Mouse (Mus musculus) stomach, postnatal 0 days (tissue): ENCODE measurements around the gene Pmch. TPM values are rescaled to one million over a fixed set of nuclear protein-coding genes. Genes with fewer than 3 reads are reported as not detected.

Source experiments
- ATAC-seq: fragments of 200-750 bp; cut with Nextera tagmentation; 2 replicates; pipeline ENCODE4 v1.8.0; 2017; ENCODE audit not compliant: low FRiP score, low TSS enrichment
- DNase-seq: peaks from one replicate; pipeline ENCODE4 v3.0.0-alpha.2; 2016; ENCODE audit warnings: low spot score
- H3K27ac ChIP-seq: fragments of 300-500 bp; sonication (generic); replicated peaks from 2 replicates; pipeline ENCODE4 v1.5.1; 2014; ENCODE audit warnings: mild to moderate bottlenecking, control low read depth
- H3K27me3 ChIP-seq: fragments of 300-500 bp; sonication (generic); 2 replicates; pipeline ENCODE4 v1.6.1; 2014; ENCODE audit warnings: low read length; ENCODE audit not compliant: control insufficient read depth, insufficient read depth
- H3K36me3 ChIP-seq: fragments of 300-500 bp; sonication (generic); 2 replicates; pipeline ENCODE4 v1.6.1; 2014; ENCODE audit warnings: low read length, mixed read lengths; ENCODE audit not compliant: control insufficient read depth, insufficient read depth
- H3K4me1 ChIP-seq: fragments of 300-500 bp; sonication (generic); replicated peaks from 2 replicates; pipeline ENCODE4 v1.6.1; 2014; ENCODE audit warnings: antibody characterized with exemption; ENCODE audit not compliant: control insufficient read depth, insufficient read depth
- H3K4me2 ChIP-seq: fragments of 300-500 bp; sonication (generic); replicated peaks from 2 replicates; pipeline ENCODE4 v1.6.1; 2014; ENCODE audit warnings: low read depth, mild to moderate bottlenecking, control low read depth, moderate library complexity
- H3K4me3 ChIP-seq: fragments of 300-500 bp; sonication (generic); 2 replicates; pipeline ENCODE4 v1.5.1; 2014; ENCODE audit warnings: low read depth, low read length, control low read depth
- H3K9ac ChIP-seq: fragments of 300-500 bp; sonication (generic); 2 replicates; pipeline ENCODE4 v1.6.1; 2014; ENCODE audit warnings: mild to moderate bottlenecking, low read length, control low read depth, mixed read lengths
- H3K9me3 ChIP-seq: fragments of 300-500 bp; sonication (generic); 2 replicates; pipeline ENCODE4 v1.6.1; 2016; ENCODE audit warnings: low read length; ENCODE audit not compliant: control insufficient read depth
- CTCF ChIP-seq: IDR thresholded peaks from 2 replicates; pipeline ENCODE4 v1.5.1; 2016; ENCODE audit warnings: antibody characterized with exemption, low read depth, mild to moderate bottlenecking, moderate library complexity
- EP300 ChIP-seq: optimal IDR thresholded peaks from 2 replicates; pipeline ENCODE3; 2016; ENCODE audit warnings: antibody characterized with exemption
- WGBS: fragments of 180-500 bp; shearing (Covaris S2); extraction: QIAGEN DNeasy Blood & Tissue Kit; methylation state at CpG from one replicate; pipeline ENCODE4 v1.1.7; 2014; 5-methylcytosine and 5-hydroxymethylcytosine counted together
- polyA plus RNA-seq: library from polyadenylated mRNA; unstranded; fragments of >200 nt; fragmentation: Nextera tagmentation; extraction: Ambion mirVana; gene quantifications from 2 replicates; pipeline ENCODE4 v1.2.1, GENCODE M21; 2015

Pmch gene
- not detected in 2 replicates for polyA plus RNA-seq

GRCm38 (mm10) chr10:88090772-88091171 lies at the start of gene Pmch:
Gene Pmch (plus strand): TSS chr10:88091072.
- H3K4me3 ChIP-seq, result no peak within 1 kb of the TSS
- H3K27ac ChIP-seq, result no peak within 1 kb of the TSS
- ATAC-seq (no peak), DNase-seq (no peak)
- no peak within 1 kb of the TSS for H3K9ac ChIP-seq
- TF ChIP-seq EP300, result no peak
- TF ChIP-seq CTCF, result no peak
- no peak within 1 kb of the TSS for H3K4me2 ChIP-seq
- H3K27me3 ChIP-seq, result no peaks in the 10 kb centered on the region
- WGBS, result 59% methylated on average over 5 of the region's 5 CpGs
- no peaks in the 10 kb centered on the region for H3K9me3 ChIP-seq
- no peaks in the 10 kb centered on the region for H3K4me1 ChIP-seq
- no peaks in the 10 kb centered on the region for H3K36me3 ChIP-seq

DNA sequence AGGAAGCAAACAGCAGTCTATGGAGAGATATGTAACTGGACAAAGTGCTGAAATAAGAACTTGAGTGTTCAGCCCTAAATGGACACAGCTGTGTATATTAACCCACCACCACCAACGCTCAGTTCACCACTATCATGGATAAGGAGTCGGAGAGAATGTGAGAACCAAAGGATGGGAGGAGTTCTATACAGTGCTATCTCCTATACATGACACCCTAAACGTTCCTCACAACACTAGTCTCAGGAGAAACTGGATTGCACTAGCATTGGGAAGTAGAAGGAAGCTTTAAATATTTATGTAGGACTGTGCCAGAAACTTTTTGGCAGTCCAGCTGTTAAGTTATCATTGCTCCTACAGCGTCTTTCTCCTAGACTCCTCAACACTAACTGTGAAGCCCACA lies 46.6 kb upstream of the Pmch start:
- no peaks in the 10 kb centered on the region for H3K9me3 ChIP-seq
- DNase-seq (no peak), ATAC-seq (no peak)
- no peak overlapping the region for H3K4me3 ChIP-seq
- H3K27ac ChIP-seq, result no peak overlapping the region
- WGBS, result 46% methylated on average over 4 of the region's 4 CpGs
- TF ChIP-seq CTCF (no peak), EP300 (no peak)
- H3K9ac ChIP-seq, result no peak overlapping the region
- no peaks in the 10 kb centered on the region for H3K36me3 ChIP-seq
- H3K4me1 ChIP-seq, result no peaks in the 10 kb centered on the region
- H3K27me3 ChIP-seq, result no peaks in the 10 kb centered on the region
- H3K4me2 ChIP-seq, result no peak overlapping the region

DNA sequence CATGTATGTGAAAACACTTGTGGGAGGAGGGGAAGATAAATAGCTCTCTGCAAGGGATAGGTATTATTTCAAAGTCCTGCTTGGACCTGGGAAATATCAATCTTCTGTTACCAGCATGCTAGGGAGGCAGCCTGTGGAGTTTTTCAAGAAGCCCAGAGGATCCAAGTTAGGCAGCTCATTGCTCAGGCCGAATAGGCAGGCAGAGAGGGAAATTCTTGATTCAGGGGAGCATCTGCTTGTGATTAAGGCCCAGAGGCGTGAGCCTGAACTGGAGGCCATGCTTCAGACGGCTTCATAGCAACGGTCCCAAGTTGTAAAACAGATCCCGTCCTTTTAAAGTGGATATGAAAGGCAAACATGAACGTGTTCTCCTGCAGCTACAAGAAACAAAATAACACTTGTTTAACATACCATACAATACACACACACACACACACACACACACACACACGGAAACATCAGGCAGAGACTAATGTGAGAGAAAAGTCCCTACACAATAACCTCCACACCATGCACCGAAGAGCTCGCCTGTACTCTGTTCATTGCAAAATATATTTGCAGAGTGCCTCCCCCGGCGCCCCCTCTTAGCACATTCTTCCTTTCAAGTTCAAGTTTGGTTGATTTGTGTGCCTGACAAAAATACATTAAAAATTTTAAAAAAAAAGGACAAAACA lies 44.6 kb upstream of the Pmch start:
- DNase-seq (no peak), ATAC-seq (no peak)
- Histone ChIP-seq H3K4me3 (no peak overlapping the region), H3K9me3 (no peaks in the 10 kb centered on the region), H3K27ac (no peak overlapping the region), H3K9ac (no peak overlapping the region), H3K36me3 (no peaks in the 10 kb centered on the region), H3K4me2 (no peak overlapping the region), H3K4me1 (no peaks in the 10 kb centered on the region), H3K27me3 (no peaks in the 10 kb centered on the region)
- 43% methylated on average over 11 of the region's 11 CpGs for WGBS
- no peak for TF ChIP-seq CTCF
- no peak for TF ChIP-seq EP300

- H3K9me3 ChIP-seq, result no peaks in the 10 kb centered on the region
- WGBS, result 49% methylated on average over 14 of the region's 14 CpGs
- DNase-seq (no peak), ATAC-seq (no peak; the same call in 1 of the 2 replicates)
- no peak overlapping the region for H3K27ac ChIP-seq
- H3K4me3 ChIP-seq, result no peak overlapping the region
- no peak for TF ChIP-seq EP300
- no peak for TF ChIP-seq CTCF
- H3K4me1 ChIP-seq, result 0 out of 2 replicates have a peak, but pooled peaks cover 2% of the 10 kb centered on the region
- H3K4me2 ChIP-seq, result no peak overlapping the region
- H3K36me3 ChIP-seq, result no peaks in the 10 kb centered on the region
- H3K27me3 ChIP-seq, result no peaks in the 10 kb centered on the region
- no peak overlapping the region for H3K9ac ChIP-seq
These were observed 36.5 kb upstream of the Pmch start for GRCm38 (mm10) chr10:88054233-88054985.

DNA sequence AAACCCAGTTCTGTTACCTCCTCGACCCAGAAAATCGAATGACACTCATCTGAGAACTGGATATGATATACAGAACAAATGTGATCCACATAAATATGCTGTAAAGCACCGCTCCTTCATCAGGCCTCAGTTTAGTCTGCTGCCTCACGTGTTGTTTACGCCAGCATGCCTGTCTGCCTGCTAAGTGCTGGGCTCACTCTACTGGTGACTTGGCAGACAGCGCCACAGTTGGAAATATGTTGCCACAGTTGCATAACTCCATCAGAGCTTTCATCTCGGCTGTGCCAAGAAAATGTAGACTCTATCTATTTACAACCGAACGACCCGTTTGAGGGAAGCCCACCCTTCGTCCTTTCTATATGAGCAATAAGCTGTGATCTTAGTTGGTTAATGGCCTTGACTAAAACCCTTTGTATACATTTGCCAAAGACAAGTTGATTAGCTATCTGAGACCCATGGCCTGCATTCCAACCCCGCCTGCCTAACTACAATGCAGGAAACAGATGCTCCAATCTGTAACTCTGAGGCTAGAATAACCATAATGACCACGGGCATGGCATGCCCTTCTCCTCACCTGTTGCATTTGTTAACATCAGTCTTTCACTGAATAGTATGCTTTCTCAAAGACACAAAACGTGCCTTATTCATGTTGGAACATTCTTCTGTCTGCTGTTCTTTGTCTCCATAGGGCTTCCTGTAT lies 33.8 kb upstream of the Pmch start:
- Histone ChIP-seq H3K27me3 (no peaks in the 10 kb centered on the region), H3K27ac (no peak overlapping the region), H3K4me3 (no peak overlapping the region), H3K9ac (no peak overlapping the region), H3K4me1 (0 out of 2 replicates have a peak, but pooled peaks cover 2% of the 10 kb centered on the region), H3K9me3 (no peaks in the 10 kb centered on the region), H3K36me3 (no peaks in the 10 kb centered on the region), H3K4me2 (no peak overlapping the region)
- ATAC-seq, result peak; percentile 32; the same call in 1 of the 2 replicates
- DNase-seq, result no peak
- peak; percentile 53 for TF ChIP-seq CTCF
- no peak for TF ChIP-seq EP300
- 40% methylated on average over 14 of the region's 14 CpGs for WGBS
